Mouse (Mus musculus) gonadal fat pad, adult 2 months (tissue): ENCODE results near the gene Pde1a. TPM values are rescaled to one million over a fixed set of nuclear protein-coding genes. Genes with fewer than 3 reads are reported as not detected.
"Not testable (repeated sequence)": the region's sequence is repeated elsewhere in the genome, so short reads cannot be mapped to it uniquely, and the experiment has no call there.

Experiments
- DNase-seq: peaks from one replicate; pipeline ENCODE4 v3.0.0-alpha.2; 2012; ENCODE audit warnings: low read depth
- polyA plus RNA-seq: library from polyadenylated mRNA; depleted of rRNA; stranded (reverse); fragments of >200 nt; gene quantifications from 2 replicates; pipeline ENCODE4 v1.2.3, GENCODE M21; 2012

Pde1a gene
- polyA plus RNA-seq, 1 experiment, result 22.3 TPM

DNA sequence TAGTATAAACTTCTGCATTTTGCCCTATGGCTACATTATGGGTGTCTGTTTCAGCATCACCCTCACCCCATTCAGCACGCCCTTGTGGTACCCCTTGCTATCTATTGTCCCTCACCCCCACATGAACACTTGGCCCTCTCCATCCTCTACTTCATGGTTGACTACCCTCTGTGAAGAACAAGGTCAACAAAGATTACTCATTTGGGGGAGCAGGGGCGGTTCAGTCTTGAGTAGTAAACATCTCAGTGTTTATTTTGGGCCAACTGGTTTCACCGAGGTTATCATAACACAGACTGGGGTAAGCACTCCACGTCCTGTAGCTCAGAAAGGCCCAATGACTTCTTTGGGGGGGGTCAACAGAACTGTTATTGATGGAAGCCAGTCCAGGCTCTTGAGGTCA is 164.3 kb downstream of the Pde1a start:
- no peak for DNase-seq

- DNase-seq, result no peak
Measured at GRCm38 (mm10) chr2:79961421-79961820, 167.8 kb downstream of the Pde1a start.

DNA sequence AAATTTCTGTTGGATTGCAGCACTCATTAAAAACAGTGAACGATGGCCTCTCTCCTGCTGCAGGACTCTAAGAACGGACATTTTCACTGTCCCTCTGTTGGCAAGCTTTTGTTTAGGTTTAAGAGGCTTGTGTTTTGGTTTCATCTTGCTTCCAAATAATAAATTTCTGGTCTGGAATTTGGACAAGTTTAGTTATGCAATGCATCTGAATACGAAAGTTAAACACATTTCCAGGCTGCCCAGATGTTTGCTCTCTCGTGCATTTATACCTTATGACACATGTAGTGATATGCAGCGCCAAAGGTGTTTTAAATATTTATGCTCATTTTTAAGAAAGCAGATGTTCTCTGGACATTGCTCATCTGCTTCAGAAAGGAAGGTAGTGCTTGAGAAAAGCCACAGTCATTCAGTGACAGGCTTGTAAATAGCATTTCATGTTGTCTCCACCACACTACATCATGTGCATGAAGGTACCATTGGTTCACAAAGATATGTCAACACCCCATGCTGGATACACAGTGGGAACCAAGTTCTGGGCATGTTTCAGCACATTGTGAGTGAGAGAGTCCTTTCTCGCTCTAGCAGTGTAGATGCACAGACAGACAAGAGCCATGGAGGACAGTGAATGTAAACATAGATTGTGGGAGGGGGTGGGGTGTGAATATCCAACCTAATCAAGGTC is 171.5 kb downstream of the Pde1a start:
- DNase-seq, result no peak

DNA sequence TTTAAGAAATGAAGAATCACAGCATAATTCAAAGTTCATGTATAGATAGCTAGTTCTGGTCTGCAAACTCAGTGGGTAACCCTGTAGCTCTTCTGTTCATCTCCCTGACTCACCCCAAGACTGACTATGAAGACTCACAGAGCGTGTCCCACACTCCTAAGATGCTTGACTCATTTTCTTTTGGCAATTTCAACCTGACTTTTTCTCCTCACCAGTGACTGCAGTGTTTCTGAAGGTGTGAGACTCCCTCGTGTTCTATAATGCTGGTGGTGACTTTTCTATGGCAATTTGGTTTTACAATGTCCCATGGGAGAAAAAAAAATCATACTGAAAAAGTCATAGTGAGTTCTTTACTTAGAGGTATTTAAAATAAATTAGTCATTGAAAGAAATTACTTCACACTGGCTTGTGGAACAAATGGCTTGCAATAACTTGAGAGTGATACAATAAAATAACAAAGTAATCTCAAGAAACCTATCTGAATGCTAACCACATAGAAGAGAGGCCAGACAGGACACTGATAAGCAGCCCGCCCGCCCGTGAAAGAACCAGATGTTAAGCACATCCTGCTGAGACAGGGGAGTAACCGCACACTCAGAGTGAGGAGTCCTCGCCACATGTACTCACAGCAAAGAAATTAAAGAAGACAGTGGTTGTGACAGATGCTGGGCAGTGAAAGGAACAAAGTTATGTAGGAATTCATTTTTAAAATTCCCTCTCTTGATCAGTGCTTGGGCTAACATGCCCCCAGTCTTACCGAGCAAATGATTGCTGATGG is 183.2 kb downstream of the Pde1a start:
- DNase-seq, result no peak

GRCm38 (mm10) chr2:79934660-79935059 is 194.6 kb downstream of the Pde1a start:
- no peak for DNase-seq

GRCm38 (mm10) chr2:79922356-79922755 is 206.9 kb downstream of the Pde1a start:
- DNase-seq, result no peak

DNA sequence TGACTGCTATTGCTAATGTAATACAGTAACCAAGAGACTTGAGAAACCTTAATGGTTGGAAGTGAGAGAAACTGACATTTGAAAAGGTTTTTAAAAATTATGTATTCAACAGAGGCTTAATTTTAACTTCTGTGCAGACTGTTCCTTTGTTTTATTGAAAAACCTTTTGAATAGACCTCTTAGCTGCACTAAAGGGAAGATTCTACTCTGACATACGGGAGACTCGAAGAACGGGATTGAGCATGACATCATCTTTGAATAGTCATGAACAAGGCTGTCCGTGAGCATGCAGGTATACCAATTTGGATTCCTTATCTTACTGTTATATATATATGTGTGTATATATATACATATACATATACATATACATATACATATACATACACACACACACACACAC is 207.9 kb downstream of the Pde1a start:
- no peak for DNase-seq

DNA sequence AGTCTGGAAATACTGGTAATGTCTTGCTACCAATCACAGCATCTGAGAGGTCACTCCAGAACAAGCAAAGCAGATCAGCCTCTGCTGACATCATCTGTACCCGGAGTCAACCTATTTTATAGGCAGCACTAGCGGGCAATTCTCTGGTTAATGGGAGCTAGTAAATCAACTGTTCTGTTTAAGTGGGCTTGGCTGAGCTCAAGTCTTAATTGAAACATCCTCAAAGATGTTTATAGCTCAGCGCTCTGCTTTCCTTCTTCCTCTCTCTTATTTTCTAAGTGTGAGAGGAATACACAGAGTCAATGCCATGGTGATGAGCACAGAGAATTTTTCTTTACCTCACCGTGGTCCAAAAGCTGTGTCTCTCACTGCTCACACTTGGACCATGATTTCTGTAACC is 208.8 kb downstream of the Pde1a start:
- DNase-seq, result no peak

- no peak for DNase-seq
Measured at GRCm38 (mm10) chr2:79901841-79902510, 227.3 kb downstream of the Pde1a start.

DNA sequence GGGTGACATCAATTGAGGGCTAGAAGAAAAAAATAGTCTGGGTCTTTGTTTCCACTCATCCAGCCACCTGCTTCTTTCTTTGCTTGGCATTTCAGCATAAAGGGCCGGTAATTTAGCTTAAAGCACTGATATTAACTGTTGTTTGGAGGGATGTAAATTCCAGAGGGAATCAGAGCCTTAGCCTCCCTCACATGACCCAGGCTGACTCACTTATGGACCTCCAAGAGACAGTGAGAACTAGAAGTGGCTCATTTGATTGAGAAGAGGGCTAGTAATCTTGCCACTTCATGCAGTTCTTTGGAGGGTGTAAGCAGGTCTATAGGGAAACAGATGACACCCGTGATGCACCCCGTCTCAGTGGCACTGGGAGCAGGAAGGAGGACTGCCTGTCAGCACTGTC is 230.7 kb downstream of the Pde1a start:
- no peak for DNase-seq

DNA sequence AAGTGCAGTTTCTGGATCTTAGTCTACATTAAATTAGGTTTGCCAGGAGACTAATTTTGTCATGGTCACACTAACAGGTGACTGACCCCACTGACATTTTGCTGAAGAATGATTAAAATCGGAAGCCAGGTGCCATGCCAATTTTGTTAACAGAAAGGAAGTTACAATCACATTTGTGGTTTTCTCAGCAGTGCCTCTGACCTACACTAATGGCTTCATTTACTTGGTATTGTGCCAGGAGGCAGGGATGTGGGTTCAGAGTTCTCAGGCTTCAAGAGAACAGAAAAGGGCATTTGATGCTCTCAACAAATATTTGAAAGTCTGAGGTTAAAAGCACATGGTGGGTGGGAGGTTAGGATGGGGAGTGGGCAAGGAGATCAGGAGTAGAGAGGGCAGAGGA is 236.4 kb downstream of the Pde1a start:
- no peak for DNase-seq

DNA sequence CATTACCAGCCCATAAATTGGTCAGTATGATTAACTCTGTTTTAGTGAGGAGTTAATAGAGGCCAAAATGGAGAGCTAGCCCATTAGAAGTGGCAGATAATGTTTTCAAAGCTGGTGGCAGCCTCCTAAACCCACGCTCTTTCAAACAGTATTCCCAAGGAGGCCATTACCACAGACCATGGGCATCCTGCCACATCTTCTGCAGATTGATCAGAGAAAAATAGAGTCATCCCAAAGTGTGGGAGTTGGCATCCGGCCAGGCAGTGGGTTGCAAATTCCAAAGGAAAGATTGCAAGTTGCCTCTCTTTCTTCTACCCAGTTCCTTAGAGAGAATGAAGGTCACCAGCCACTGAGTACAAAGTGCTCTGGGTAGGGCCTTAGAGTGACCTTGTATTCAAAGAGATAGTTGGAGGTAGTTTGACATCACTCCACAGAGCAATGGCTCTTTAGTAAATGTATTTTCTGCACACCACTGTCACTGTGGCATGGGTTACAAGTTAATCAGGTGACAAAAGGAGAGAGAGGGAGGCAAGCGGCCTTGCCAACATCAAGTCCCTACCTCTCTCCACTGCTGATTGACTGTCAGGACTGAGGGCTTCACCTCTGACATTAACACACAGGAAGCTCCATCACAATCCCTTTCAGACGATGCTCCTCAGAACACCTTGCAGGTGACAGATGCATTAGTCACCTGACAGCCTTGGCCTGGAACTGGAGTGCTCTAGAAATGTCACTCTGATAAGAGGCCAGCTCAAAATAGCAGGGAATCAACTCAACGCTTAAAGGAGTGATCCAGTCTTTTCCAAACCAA is 237.3 kb downstream of the Pde1a start:
- DNase-seq, result no peak

GRCm38 (mm10) chr2:79890726-79891125 is 238.5 kb downstream of the Pde1a start:
- DNase-seq, result no peak

- DNase-seq, result no peak
Measured at GRCm38 (mm10) chr2:79883631-79884350, 245.5 kb downstream of the Pde1a start.

DNA sequence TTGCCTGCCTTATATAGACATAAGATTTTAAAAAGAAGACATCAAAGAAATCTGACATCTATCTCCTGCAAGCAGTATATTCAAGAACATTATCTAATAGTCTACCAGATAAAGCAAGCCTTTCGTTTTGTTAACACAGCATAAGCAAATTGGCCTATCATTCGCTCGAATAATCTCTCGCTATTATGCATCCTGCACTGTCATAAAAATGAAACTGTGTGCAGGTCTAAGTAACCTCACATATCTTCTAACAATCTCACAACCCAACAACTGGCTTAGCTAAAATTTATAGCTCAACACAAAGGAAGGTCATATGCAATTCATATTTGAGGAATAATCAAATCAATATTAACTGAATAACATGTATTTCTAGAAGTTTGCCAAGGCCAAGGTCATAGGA is 246.0 kb downstream of the Pde1a start:
- no peak for DNase-seq

GRCm38 (mm10) chr2:79865275-79865999 is 263.8 kb downstream of the Pde1a start:
- no peak for DNase-seq

DNA sequence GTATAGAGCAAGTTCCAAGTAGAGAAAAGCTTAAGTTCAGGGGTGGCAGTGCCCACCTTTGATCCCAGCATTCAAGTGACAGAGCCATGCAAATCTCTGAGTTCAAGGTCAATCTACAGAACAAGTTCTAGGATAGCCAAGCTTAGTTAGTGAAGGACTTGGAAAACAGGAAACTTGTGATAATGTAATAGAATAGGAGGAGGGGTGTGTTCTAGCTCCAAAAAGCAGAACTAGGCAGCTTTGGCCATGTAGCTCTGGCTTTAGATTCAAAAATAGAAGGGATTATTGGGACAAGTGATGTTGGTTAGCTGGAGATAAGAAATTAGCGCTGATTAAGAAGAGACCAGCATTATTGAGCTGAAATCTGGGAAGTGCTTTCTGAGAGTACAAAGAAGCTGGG is 272.4 kb downstream of the Pde1a start:
- no peak for DNase-seq

DNA sequence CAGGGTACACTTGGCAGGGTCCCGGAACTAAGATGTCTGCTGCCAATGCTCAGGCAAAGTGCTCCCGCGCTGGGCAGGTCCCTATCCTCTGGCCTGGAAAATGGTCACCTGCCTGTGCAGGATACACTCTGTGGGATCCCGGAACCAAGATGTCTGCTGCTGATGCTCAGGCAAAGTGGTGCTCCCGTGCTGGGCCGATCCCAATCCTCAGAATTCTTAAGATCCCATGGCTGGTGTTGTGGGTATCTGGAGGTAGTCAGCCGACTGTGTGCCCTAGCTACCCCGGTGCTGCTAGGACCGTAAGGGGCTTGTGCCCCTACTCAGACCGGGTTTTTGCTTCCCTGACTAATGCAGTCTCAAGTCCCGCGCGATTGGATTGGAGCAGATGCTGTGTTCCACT is 281.9 kb downstream of the Pde1a start:
- DNase-seq, result not testable (repeated sequence)

DNA sequence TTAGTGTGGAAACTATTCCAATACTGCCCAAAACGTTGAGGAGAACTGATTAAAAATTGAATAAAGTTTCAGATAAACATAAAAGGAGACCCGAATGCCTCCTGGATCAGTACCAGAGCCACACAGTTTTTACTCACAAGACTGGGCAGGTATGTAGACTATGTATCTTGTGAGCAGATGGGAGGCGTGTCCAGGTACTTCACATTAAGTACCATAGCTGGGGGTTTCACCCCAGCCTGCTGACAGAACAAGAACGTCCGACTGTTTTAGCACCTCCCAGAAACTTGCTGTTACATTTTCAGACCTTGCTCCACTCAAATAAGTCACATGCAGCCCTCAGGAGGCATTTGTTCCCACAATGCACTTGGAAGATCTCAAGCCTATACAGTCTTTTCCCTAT is 289.7 kb downstream of the Pde1a start:
- DNase-seq, result no peak

DNA sequence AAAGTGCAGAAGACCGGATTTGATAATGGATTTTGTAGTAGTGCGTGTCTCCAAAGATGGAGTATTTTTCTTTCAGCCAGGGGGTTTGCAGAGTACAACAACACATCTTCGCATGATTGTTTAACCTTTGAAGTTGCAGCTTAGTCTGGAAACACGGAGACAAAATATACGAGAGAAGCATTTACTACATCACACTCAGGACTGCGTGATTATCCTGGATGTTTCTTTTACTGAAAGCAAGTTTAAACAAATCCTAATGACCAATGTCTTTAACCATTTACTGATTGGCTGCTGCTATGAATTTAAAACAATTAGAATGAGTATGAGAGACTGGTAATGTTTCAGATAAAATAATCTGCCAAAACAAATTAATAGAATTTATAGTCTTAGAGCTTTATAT is 290.2 kb downstream of the Pde1a start:
- DNase-seq, result no peak

- no peak for DNase-seq
Measured at GRCm38 (mm10) chr2:79825853-79826252, 303.4 kb downstream of the Pde1a start.
